Mouse (Mus musculus): ENCODE measurements around the gene Polr3h.

Polr3h gene

GRCm38 (mm10) chr15:81856938-81857723 lies 68.9 kb downstream of the Polr3h start:
- in situ Hi-C loops (cut with MboI; ENCODE audit: low pct_unique_long_range_greater_than_20kb in 1 of 2, low sequenced_read_pairs in 2 of 2, unreplicated experiment in 1 of 2) = no loop called here

- in situ Hi-C loops (cut with MboI; ENCODE audit: low pct_unique_long_range_greater_than_20kb in 1 of 2, low sequenced_read_pairs in 2 of 2, unreplicated experiment in 1 of 2) = no loop called here
Observed at GRCm38 (mm10) chr15:81856030-81856790, 69.8 kb downstream of the Polr3h start.

GRCm38 (mm10) chr15:81853081-81853480 lies 73.0 kb downstream of the Polr3h start:
- in situ Hi-C loops (cut with MboI; ENCODE audit: low pct_unique_long_range_greater_than_20kb in 1 of 2, low sequenced_read_pairs in 2 of 2, unreplicated experiment in 1 of 2) = no loop called here

- in situ Hi-C loops (cut with MboI; ENCODE audit: low pct_unique_long_range_greater_than_20kb in 1 of 2, low sequenced_read_pairs in 2 of 2, unreplicated experiment in 1 of 2) = no loop called here
Observed at GRCm38 (mm10) chr15:81852411-81853000, 73.5 kb downstream of the Polr3h start.

GRCm38 (mm10) chr15:81851375-81851774 lies 74.7 kb downstream of the Polr3h start:
- in situ Hi-C loops (cut with MboI; ENCODE audit: low pct_unique_long_range_greater_than_20kb in 1 of 2, low sequenced_read_pairs in 2 of 2, unreplicated experiment in 1 of 2) = no loop called here

- in situ Hi-C loops (cut with MboI; ENCODE audit: low pct_unique_long_range_greater_than_20kb in 1 of 2, low sequenced_read_pairs in 2 of 2, unreplicated experiment in 1 of 2) = no loop called here
Observed at GRCm38 (mm10) chr15:81850718-81851117, 75.3 kb downstream of the Polr3h start.

GRCm38 (mm10) chr15:81849104-81849503 lies 76.9 kb downstream of the Polr3h start:
- in situ Hi-C loops (cut with MboI; ENCODE audit: low pct_unique_long_range_greater_than_20kb in 1 of 2, low sequenced_read_pairs in 2 of 2, unreplicated experiment in 1 of 2) = no loop called here

- in situ Hi-C loops (cut with MboI; ENCODE audit: low pct_unique_long_range_greater_than_20kb in 1 of 2, low sequenced_read_pairs in 2 of 2, unreplicated experiment in 1 of 2) = no loop called here
Observed at GRCm38 (mm10) chr15:81848301-81848700, 77.7 kb downstream of the Polr3h start.

GRCm38 (mm10) chr15:81847861-81848260 lies 78.2 kb downstream of the Polr3h start:
- in situ Hi-C loops (cut with MboI; ENCODE audit: low pct_unique_long_range_greater_than_20kb in 1 of 2, low sequenced_read_pairs in 2 of 2, unreplicated experiment in 1 of 2) = no loop called here

- in situ Hi-C loops (cut with MboI; ENCODE audit: low pct_unique_long_range_greater_than_20kb in 1 of 2, low sequenced_read_pairs in 2 of 2, unreplicated experiment in 1 of 2) = no loop called here
Observed at GRCm38 (mm10) chr15:81847161-81847560, 78.9 kb downstream of the Polr3h start.

GRCm38 (mm10) chr15:81846755-81847154 lies 79.3 kb downstream of the Polr3h start:
- in situ Hi-C loops (cut with MboI; ENCODE audit: low pct_unique_long_range_greater_than_20kb in 1 of 2, low sequenced_read_pairs in 2 of 2, unreplicated experiment in 1 of 2) = no loop called here

- in situ Hi-C loops (cut with MboI; ENCODE audit: low pct_unique_long_range_greater_than_20kb in 1 of 2, low sequenced_read_pairs in 2 of 2, unreplicated experiment in 1 of 2) = no loop called here
Observed at GRCm38 (mm10) chr15:81845724-81846123, 80.3 kb downstream of the Polr3h start.

GRCm38 (mm10) chr15:81845033-81845625 lies 80.9 kb downstream of the Polr3h start:
- in situ Hi-C loops (cut with MboI; ENCODE audit: low pct_unique_long_range_greater_than_20kb in 1 of 2, low sequenced_read_pairs in 2 of 2, unreplicated experiment in 1 of 2) = no loop called here

- in situ Hi-C loops (cut with MboI; ENCODE audit: low pct_unique_long_range_greater_than_20kb in 1 of 2, low sequenced_read_pairs in 2 of 2, unreplicated experiment in 1 of 2) = no loop called here
Observed at GRCm38 (mm10) chr15:81842275-81842674, 83.8 kb downstream of the Polr3h start.

GRCm38 (mm10) chr15:81840306-81840705 lies 85.7 kb downstream of the Polr3h start:
- in situ Hi-C loops (cut with MboI; ENCODE audit: low pct_unique_long_range_greater_than_20kb in 1 of 2, low sequenced_read_pairs in 2 of 2, unreplicated experiment in 1 of 2) = no loop called here

- in situ Hi-C loops (cut with MboI; ENCODE audit: low pct_unique_long_range_greater_than_20kb in 1 of 2, low sequenced_read_pairs in 2 of 2, unreplicated experiment in 1 of 2) = no loop called here
Observed at GRCm38 (mm10) chr15:81839634-81840033, 86.4 kb downstream of the Polr3h start.

GRCm38 (mm10) chr15:81838554-81839235 lies 87.3 kb downstream of the Polr3h start:
- in situ Hi-C loops (cut with MboI; ENCODE audit: low pct_unique_long_range_greater_than_20kb in 1 of 2, low sequenced_read_pairs in 2 of 2, unreplicated experiment in 1 of 2) = no loop called here

All from mouse embryonic stem cell (cell line).